Mouse (Mus musculus): ENCODE data around the gene Snd1.

Snd1 gene

DNA sequence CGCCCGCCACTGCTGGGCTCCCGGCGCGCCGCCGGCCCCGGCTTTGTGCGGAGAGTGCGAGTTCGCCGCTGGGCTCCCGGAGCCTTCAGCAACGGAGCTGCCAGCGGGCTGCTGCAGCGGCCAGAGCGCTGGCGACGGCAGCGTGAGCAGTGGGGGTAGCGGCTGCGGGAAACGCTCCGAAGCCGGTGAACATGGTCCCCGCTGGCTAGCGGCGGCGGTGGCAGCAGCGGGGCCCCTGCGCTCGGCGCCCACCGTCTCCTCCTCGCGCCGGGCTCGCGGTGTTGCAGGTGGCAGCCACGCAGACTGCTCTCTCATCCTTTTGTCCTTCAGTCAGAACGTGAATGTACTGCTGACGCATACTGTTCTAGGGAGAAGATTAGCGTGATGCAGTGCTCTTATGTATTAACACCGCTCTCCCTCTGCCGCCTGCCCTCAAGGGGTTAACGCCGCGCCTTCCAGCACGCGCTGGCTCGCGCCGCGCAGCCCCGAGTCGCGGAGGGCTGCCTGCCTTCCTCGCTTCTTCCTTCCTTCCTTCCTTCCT lies 357.9 kb downstream of the Snd1 start:
- in situ Hi-C loops (cut with MboI, MseI) = no loop called here

DNA sequence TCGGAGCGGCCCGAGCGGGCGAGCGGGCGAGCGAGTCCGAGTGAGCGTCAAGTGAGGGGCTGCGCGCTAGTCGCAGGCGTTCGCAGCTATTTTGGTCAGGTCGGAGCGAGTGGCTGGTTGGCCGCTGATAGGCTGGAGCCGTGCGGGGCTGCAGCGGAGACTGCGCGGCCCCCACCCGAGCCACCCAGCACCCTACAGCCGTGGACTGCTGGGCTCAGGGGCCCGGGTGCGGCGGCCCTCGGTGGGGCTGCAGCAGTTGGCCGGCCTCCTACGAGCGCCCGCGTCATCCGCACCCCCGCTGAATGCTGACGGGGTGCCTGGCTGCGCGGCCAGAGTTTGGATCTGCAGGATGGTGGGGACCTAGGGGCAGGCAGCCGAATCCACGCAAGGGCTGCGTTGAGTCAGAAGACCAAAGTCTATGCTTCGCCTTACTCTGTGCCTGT lies 358.5 kb downstream of the Snd1 start:
- in situ Hi-C loops (cut with MboI, MseI) = no loop called here

DNA sequence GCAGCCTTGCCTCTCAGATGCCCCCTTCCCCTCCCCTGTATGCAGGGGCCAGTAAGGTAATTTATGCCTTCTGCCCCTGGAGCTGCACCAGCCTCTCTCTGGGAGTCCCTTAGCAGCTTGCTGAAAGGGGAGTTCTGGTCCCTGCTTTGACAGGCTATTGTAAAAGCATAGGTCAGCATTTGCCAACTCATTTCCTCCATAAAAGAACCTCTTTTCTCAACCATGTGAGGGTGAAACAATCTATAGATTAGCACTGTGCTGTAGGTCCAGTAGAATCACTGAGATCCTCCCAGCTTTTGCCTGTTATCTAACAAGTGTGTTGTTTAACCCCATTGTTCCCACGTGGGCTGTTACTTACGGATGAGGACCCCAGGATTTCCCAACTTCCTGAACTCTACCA lies 359.1 kb downstream of the Snd1 start:
- in situ Hi-C loops (cut with MboI, MseI) = no loop called here

DNA sequence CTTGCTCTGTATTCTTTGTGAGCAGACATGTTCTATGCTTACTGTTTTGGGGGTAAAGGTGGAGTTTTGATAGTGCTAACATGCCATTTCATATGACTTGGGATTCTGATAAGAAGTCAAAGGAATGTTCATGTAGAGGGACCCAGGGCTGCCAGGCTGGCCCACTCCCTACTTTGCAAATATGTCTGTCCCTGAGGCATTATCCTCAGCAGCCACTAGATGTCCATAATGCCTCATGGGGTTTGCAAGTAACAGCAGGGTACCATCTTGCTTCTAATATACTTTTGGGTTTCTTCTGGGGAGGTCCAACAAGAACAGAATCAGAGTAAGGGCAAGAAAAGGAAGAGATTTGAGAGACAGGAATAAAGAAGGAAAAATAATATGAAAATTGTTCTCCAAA lies 361.7 kb downstream of the Snd1 start:
- in situ Hi-C loops (cut with MboI, MseI) = no loop called here

DNA sequence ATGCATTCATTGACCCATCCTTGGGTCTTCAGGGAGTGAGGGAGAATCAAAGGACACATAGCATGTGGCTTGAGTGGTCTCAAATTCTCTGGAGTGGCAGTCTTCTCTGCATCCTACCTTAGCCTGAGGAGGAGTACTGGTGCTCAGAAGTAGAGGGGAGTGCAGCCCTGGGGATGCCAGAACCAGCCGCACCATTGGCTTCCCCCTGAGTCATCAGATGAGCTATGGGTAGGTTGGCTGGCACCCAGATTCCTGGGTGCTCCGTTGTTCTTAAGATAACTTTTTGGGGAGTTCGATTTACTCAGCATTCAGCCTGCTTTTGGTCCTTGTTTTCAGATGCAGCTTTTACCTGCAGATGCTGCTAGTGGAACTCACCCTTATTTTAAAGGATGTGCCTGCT lies 366.6 kb downstream of the Snd1 start:
- in situ Hi-C loops (cut with MboI, MseI) = no loop called here

DNA sequence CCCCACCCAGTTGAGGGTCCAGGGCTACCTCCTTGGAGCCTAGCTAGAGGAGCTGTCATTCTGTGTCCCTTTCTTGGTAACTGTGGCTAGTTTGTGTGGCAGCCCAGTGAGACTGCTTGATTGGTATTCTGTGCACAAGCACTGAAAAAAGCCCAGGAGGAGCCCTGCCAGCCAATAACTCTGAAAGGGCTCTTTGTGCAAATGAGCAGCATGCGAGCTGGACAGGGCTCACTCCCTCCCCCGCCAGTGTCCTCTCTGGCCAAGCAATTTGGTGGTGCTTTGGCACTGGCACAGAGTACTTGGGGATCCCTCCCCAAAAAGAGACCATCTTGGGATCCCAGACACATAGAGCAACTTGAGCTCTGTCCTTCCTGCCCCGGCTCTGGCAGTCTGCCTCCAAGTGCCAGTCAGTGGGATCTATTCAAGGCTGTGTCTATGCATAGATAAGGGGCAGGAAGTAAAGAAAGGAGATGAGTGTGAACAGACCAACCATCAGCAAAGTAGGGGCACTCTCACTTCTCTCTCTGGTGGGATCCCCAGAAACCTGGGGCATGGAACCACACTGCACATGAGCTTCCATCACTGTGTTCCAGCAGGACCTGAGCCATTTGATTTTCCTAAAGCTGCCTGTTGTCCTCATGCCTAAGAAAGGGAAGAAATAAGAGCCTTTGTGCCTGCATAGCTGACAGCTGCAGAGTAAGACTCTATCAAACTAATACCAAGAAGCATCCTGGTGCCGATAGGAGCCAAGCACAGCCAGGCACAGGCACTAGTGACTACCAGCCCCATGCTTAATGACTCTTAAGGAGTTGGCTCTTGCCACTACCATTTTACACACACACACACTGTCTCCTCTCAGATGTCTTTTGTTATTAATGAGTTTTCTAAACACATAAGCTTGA lies 367.7 kb downstream of the Snd1 start:
- in situ Hi-C loops (cut with MboI, MseI) = no loop called here

DNA sequence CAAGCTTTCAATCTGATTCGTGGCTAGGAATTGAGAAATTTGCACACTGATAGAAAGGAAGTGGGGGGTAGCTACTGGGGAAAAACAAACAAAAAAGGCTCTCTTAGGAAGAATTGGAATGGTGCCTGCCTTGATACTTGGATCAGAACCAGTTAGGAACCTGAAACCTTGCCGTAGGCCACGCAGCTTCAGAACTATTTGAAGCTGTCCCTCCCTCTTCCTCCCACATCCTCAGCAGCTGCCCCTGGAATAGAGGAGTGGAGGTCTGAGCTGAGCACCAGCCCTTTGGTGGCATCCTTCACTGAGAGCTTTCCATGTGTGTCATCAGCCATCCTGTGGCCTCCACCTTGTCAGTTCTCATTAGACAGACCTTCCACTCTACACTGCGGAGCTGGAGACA lies 370.7 kb downstream of the Snd1 start:
- in situ Hi-C loops (cut with MboI, MseI) = no loop called here

DNA sequence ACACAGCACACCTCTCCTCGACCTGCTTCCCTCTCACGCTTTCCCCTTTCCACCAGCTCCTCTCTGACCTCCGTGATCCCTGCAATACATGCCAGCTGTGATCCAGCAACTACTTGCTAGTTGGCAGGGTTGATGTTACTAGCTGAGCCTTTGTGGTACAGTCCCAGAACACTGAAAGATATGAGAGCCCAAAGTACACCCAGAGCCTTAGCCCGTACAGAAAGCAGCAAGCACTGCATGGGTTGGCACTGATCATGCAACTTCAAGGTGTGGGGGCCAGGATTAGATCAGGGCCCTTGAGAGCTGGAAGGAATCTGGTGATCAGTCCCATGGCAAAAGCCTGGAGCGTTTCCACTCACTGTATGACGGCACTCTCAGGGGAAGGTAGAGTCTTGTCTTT lies 372.7 kb downstream of the Snd1 start:
- in situ Hi-C loops (cut with MboI, MseI) = no loop called here

DNA sequence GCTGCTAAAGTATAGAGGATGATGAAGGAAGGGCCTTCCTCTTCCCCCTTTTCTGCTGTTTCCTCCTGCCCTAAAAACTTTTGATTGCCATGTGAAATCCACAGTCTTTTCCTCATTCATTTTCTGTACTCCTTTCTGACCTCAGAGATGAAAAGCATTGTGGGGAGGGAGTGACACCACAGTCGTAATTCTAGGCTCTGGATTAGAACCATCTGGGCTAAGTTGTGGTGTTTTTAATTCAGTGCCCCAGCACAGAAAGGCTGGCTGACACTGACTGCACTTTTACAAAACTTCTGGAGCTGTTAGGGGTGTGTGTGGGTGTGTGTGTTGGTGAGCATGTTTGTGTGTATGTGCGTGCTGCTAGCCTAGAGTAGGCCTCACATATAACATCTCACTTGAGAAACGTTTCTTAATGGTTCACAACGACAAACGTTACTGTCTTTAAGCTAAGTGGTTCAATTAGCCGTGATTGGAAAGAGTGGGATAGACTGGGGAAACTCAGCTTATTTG lies 373.4 kb downstream of the Snd1 start:
- in situ Hi-C loops (cut with MboI, MseI) = no loop called here

DNA sequence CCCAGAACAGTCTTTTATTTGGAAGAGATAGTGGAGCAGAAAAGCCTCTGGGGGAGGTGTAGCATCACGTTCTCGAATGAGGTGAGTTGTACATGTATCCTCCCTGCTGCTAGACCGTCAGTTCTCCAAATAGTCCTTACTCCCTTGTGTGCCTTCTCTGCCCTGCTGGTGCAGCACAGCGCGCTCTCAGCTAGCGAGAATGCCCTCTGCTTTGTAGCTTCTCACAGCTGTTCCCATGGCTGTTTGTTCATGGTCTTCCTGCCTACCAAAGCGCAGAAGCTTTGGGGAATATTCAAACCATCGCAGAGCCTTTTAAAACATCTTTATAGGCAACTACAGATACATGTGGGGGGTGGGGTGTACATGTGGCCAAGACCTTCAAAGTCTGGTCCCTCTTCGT lies 374.0 kb downstream of the Snd1 start:
- in situ Hi-C loops (cut with MboI, MseI) = no loop called here

DNA sequence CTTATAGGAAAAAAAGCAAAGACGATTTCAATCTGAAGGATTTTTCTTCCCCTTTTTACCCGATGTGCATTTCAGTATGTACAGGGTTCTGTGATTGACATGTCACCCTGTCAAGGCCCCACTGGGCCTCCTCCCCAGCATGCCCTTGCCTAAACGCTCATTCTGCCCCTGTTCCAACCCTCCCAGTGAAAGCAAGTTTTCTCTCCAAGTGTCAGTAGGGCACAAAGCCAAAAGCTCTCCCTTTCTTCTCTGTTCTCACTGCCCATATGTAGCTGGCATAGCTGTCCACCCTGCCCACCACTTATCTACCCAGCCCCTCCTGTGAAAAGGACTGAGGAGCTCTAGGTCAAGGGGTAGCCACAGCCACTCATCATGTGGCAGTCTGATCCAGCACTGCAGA lies 374.4 kb downstream of the Snd1 start:
- in situ Hi-C loops (cut with MboI, MseI) = no loop called here

DNA sequence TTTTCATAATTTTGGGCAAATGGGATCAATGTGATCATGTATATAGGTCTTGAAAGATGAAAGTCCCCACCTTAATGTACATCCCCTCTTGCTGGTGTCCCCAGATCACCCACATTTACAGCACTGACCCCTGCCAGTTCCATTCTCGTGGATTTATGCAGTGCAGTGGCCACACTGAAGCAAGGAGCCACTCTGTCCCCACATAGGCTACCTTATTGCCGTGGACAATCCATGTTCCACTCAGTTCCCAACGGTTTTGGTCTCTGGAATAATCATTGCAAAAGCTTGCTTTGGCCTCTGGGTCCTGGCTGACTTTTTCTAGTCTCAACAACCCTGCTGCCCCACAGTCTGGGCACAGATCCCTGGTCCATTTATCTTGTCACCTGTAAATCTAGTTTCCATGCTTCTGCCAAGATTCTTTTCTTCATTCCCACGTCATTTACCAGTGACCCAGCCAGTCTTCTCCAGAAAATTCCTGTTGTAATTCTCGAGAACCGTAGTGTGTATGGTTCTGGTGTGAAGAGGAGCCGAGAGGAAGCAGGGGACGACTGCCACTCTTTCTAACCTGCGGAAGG lies 375.5 kb downstream of the Snd1 start:
- in situ Hi-C loops (cut with MboI, MseI) = no loop called here

DNA sequence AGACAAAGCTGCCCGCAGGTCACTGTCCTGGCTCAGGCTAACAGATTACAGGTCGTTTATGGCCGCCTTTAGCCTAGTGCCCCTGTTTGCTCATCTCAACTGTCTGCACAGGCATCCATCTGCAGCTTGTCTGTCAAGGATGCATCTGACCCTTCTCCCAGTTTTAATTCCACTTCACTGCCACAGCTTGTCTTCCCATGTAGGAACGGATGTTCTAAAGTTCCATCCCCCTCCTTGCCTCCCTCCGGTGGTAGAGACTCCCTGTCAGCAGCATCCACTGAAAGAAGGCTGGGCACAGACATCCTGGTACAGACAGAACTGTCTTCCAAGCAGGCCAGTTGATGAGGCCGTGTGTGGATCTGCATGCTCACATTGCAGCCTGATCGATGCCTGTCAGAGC lies 377.4 kb downstream of the Snd1 start:
- in situ Hi-C loops (cut with MboI, MseI) = no loop called here

DNA sequence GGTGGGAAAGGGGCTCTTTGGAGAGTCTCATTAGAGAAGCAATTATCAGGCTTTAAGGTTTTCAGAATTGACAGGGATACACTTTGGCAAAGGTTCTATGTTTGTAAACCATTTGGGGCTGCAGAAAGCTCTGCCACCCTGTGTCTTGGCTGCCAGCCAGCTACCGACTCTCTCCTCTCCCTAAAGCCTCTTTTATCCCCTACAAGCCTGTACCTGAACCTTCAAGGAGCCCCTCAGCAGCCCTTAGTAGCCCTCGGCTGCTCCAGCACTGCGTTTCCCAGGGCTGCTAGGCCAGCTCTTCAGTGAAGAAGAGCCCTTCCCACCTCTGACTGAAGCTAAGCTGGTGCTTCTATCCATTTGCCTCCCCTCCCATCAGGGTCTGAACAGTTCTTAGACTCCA lies 378.2 kb downstream of the Snd1 start:
- in situ Hi-C loops (cut with MboI, MseI) = no loop called here

DNA sequence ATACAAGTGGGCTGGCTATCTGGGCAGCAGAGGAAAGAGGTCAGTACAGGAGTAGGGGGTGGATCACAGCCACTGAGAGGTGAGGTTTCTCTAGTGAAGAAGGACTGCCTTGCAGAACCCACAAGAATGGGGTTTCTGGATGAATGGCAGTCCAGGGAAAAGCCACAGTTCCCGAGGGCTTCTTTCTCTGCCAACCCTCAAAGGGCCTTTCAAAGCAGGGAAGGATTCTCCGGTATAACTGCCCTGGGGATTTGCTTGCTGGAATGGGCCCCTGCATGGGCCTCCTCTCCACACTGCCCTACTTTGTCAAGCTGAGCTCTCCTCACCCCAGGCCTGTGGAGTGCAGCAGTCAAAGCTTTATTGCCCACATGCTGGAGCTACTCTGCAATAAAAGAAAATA lies 378.7 kb downstream of the Snd1 start:
- in situ Hi-C loops (cut with MboI, MseI) = no loop called here

DNA sequence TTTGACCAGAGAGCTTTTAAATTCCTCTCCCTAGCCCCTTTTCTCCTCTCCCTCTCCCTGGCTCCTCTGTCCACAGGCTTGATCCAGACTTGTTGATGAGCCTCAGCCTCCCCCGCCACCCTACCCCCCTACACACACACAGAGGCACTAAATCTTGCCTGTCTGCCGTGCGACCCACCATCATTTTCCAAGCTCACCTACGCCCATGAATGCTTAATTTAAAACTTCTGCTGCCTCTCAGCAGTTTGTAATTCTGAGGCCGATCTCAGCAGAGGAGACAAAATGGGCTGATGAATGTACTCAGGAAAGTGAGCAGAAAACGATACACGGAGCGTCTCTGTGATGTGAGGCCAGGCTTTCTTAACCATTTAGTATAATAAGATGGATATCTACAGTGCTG lies 379.7 kb downstream of the Snd1 start:
- in situ Hi-C loops (cut with MboI, MseI) = no loop called here

DNA sequence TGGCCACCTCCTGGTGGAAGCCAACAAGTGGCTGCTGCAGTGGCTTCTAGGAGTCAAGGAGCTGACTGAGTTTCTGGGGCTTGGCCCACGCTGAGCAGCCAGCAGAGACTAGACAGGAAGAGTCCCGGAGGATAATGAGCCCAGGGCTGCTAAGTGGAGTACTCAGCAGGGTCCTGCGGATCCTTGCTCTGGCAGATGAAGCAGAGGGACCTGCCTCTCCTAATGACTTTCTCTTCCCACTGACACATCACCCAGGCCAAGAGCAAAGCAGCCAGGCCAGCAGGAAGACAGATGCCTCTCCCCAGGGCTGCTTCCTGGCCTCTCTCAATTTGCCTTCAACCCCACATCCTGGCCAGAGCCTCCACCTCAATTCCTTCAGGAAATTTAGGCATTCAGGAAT lies 380.5 kb downstream of the Snd1 start:
- in situ Hi-C loops (cut with MboI, MseI) = no loop called here

DNA sequence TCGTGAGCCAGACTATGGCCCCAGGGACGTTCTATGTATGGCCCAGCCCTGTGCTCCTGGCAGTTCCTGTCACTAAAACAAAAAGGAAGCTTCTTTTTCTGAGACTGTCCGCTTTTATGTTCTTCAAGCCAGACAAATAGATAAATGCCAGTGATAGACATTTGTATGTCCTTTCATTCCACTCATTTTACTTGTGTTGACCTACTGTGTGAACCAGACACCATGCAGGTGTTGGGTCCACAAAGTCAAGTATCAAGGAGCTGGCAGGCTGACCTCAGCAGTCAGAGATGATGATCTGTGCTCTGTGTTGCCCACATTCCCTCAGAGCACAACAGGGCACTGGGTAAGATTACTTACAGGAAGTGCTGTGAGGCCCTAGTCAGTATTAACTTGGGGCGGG lies 381.9 kb downstream of the Snd1 start:
- in situ Hi-C loops (cut with MboI, MseI) = no loop called here

DNA sequence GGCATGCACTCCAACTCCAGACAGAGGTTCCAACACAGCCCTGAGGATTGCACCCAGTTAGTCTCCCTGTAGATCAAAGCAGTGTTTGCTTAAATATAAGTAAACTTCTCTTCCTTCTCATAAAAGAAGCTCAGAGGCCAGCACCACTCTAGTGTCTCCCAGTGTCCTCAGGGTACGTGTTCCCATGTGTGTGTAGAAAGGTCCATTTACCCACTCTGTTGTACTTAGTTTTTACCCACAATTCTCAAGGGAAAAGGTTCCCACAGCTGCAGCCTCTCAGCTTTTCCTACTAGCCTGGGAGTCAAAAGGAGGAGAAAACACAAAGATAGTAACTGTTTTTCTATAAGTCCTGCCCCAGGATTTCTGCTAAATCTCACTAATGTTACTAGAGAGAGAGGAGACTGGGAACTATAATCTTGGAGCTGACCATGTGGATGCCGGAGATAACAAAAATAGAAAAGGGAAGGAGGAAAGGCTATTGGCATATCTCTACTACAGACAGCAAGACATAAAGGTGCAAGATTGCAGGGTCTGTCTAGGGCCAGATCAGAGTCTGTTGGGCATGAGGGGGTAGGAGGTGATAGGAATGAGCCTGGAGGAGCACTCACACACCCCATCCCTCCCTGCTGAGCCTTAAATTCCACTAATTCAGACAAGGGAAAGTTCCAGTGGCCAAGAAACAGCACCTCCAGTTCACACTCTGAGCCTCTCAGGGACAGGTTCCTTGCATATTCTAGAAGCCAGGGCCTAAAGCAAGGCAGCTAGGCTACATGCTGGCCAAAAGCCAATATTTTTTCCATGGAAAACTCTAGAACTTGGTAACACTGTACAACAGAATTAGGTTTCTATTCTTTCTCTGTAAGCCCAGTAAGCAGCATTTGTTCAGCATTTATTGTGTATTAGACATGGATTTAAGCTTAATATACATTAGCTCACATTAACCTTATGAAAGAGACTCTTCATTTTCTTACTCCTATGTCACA lies 382.6 kb downstream of the Snd1 start:
- in situ Hi-C loops (cut with MboI, MseI) = no loop called here

DNA sequence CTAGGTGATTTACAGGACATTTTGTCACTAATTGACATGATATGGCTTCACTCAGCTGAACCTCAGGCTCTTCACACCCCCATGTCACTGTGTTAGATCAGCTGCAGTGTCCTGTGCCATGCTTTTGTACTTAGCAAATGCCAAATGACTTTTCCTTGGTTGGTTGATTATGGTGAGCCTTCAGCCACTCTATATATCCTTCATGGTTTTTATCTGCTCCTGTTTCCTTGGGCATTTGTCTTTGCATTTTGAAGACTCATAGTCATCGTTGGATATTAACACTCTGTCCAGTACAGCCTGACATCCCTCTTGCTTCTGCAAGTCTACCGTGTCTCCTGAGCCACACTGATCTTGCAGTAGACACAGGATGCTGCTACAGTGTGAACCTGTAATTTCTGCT lies 384.2 kb downstream of the Snd1 start:
- in situ Hi-C loops (cut with MboI, MseI) = no loop called here

DNA sequence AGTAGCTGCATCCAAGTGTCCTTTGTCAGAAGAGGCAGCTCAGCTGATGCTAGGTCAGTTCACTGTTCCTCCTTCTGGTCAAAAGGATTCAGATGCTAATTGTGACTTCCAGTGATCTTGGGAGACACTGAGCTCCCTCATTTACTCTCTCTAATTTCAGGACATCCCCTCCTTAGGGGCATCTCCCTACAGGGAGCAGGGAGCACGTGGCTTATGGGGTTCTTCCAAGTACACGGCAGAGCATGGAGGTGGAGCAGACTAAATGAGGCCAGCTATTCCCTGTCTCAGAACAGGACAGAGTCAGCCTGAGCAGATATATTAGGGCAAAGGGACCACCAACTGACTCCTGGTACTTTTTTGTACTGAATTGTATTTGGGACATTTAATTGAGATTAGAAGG lies 385.5 kb downstream of the Snd1 start:
- in situ Hi-C loops (cut with MboI, MseI) = no loop called here

DNA sequence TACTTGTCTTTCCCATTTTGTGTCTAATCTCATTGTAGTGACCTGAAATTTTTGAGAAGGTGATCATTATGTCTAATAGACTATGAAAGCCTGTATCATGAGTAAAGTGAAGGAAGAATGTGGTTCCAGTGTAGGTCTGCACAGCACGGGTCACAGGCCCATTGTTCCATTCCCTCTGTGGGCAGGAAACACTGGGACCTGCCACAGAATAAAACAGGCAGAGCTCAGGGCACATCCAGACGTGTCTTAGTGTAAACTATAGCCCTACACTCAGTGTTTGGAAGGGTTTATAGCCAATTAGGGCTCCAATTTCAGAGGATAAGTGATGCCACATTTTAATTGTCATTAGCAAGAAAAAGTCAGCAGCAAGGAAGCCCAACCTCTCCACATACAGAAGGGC lies 386.0 kb downstream of the Snd1 start:
- in situ Hi-C loops (cut with MboI, MseI) = no loop called here

All from T-helper 1 cell (primary cell).